Mouse (Mus musculus): ENCODE data around the gene Slc40a1. TPM values are rescaled to one million over a fixed set of nuclear protein-coding genes. Genes with fewer than 3 reads are reported as not detected.
A peak's percentile ranks its signal among the peaks of the same experiment; 100 is the strongest.

The Slc40a1 gene
- polyA plus RNA-seq, 1 experiment from 2014 or later: 120 TPM

GRCm38 (mm10) chr1:45865316-45865715, 61.0 kb downstream of the Slc40a1 start:
- DNase-seq (ENCODE audit: low spot score) (no peak), ATAC-seq (replicated peaks; ENCODE audit: low FRiP score, low TSS enrichment, low read depth) (no peak)
- no peak overlapping the region for H3K4me3 ChIP-seq (ENCODE audit: low read depth, low read length)
- H3K36me3 ChIP-seq (ENCODE audit: control insufficient read depth, insufficient read depth, low read length): no peaks in the 10 kb centered on the region
- peaks cover 42% of the 10 kb centered on the region for H3K4me1 ChIP-seq (replicated peaks; ENCODE audit: control insufficient read depth, insufficient read depth, low read length)
- H3K27me3 ChIP-seq (replicated peaks; ENCODE audit: control insufficient read depth, insufficient read depth, low read length): no peaks in the 10 kb centered on the region
- no peak overlapping the region for H3K4me2 ChIP-seq (ENCODE audit: low read length)
- no peaks in the 10 kb centered on the region for H3K9me3 ChIP-seq (ENCODE audit: control insufficient read depth, low read length)
- WGBS: 9% methylated on average over 1 of the region's 1 CpGs
- H3K27ac ChIP-seq (ENCODE audit: low read depth): peak overlapping the region; percentile 65; the same call in 1 of the 2 replicates
- H3K9ac ChIP-seq (ENCODE audit: low read length): no peak overlapping the region

DNA sequence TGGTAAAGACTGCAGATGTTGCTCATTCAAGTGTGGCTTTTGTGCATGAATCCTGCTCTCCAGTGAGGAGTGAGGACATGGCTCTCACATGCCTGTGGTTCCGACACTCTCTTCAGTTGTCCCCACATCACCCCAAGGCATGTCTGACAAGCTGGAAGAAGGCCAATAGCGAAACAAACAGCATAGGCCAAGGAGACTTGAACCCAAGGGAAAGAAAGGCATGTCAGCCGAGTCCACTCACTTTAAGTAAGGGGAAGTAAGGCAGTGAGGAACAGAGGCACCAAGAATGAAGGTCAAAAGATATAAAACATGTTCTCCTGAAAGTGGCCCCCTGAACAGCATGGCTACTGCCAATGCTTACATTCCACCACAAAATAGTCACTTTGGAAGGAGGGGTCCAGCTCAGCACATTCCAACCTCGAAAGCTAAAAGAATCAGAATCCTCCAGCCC, 61.7 kb downstream of the Slc40a1 start:
- no peaks in the 10 kb centered on the region for H3K27me3 ChIP-seq (replicated peaks; ENCODE audit: control insufficient read depth, insufficient read depth, low read length)
- H3K36me3 ChIP-seq (ENCODE audit: control insufficient read depth, insufficient read depth, low read length): no peaks in the 10 kb centered on the region
- 35% methylated on average over 4 of the region's 4 CpGs for WGBS
- no peak for DNase-seq (ENCODE audit: low spot score)
- peak overlapping the region; percentile 60 for H3K27ac ChIP-seq (ENCODE audit: low read depth)
- no peak overlapping the region for H3K4me3 ChIP-seq (ENCODE audit: low read depth, low read length)
- no peaks in the 10 kb centered on the region for H3K9me3 ChIP-seq (ENCODE audit: control insufficient read depth, low read length)
- H3K4me2 ChIP-seq (ENCODE audit: low read length): no peak overlapping the region
- H3K4me1 ChIP-seq (replicated peaks; ENCODE audit: control insufficient read depth, insufficient read depth, low read length): peaks cover 50% of the 10 kb centered on the region
- H3K9ac ChIP-seq (ENCODE audit: low read length): no peak overlapping the region
- peak; percentile 44; the same call in 1 of the 2 replicates for ATAC-seq (replicated peaks; ENCODE audit: low FRiP score, low TSS enrichment, low read depth)

DNA sequence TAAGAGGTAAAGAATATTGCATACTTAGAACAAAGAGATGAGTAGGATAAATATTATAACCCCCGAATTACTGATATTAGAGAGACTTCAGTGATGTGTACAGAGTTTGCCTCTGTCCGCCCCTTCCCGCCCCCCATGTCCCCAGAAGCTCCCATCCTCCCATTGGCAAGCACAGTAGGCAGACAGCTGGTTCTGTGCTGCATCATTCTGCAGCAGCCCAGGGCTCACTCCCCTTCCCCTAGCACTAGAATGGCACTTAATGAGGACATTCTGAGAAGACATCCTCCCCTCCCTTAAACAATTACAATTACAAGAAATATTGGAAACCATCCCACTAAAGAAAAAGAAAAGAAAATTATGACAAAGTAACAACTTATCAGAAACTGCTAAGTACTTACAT, 62.7 kb downstream of the Slc40a1 start:
- no peak for DNase-seq (ENCODE audit: low spot score)
- Histone ChIP-seq H3K4me1 (replicated peaks; ENCODE audit: control insufficient read depth, insufficient read depth, low read length) (peaks cover 50% of the 10 kb centered on the region), H3K36me3 (ENCODE audit: control insufficient read depth, insufficient read depth, low read length) (no peaks in the 10 kb centered on the region), H3K27ac (ENCODE audit: low read depth) (no peak overlapping the region), H3K27me3 (replicated peaks; ENCODE audit: control insufficient read depth, insufficient read depth, low read length) (no peaks in the 10 kb centered on the region), H3K9ac (ENCODE audit: low read length) (no peak overlapping the region), H3K4me3 (ENCODE audit: low read depth, low read length) (no peak overlapping the region), H3K9me3 (ENCODE audit: control insufficient read depth, low read length) (no peaks in the 10 kb centered on the region), H3K4me2 (ENCODE audit: low read length) (no peak overlapping the region)
- WGBS: 91% methylated on average over 3 of the region's 3 CpGs
- ATAC-seq (replicated peaks; ENCODE audit: low FRiP score, low TSS enrichment, low read depth): no peak

- Histone ChIP-seq H3K4me2 (ENCODE audit: low read length) (no peak overlapping the region), H3K9me3 (ENCODE audit: control insufficient read depth, low read length) (no peaks in the 10 kb centered on the region), H3K27ac (ENCODE audit: low read depth) (0 out of 2 replicates have a peak overlapping the region, but pooled peaks have one; percentile 7), H3K36me3 (ENCODE audit: control insufficient read depth, insufficient read depth, low read length) (no peaks in the 10 kb centered on the region), H3K4me1 (replicated peaks; ENCODE audit: control insufficient read depth, insufficient read depth, low read length) (peaks cover 27% of the 10 kb centered on the region), H3K4me3 (ENCODE audit: low read depth, low read length) (no peak overlapping the region), H3K27me3 (replicated peaks; ENCODE audit: control insufficient read depth, insufficient read depth, low read length) (no peaks in the 10 kb centered on the region), H3K9ac (ENCODE audit: low read length) (no peak overlapping the region)
- no peak for ATAC-seq (replicated peaks; ENCODE audit: low FRiP score, low TSS enrichment, low read depth)
- DNase-seq (ENCODE audit: low spot score): no peak
Observed at GRCm38 (mm10) chr1:45861162-45861561, 65.2 kb downstream of the Slc40a1 start.

GRCm38 (mm10) chr1:45860349-45860748, 66.0 kb downstream of the Slc40a1 start:
- no peaks in the 10 kb centered on the region for H3K27me3 ChIP-seq (replicated peaks; ENCODE audit: control insufficient read depth, insufficient read depth, low read length)
- H3K4me3 ChIP-seq (ENCODE audit: low read depth, low read length): no peak overlapping the region
- WGBS: 25% methylated on average over 5 of the region's 5 CpGs
- H3K36me3 ChIP-seq (ENCODE audit: control insufficient read depth, insufficient read depth, low read length): no peaks in the 10 kb centered on the region
- ATAC-seq (replicated peaks; ENCODE audit: low FRiP score, low TSS enrichment, low read depth): no peak
- peaks cover 20% of the 10 kb centered on the region for H3K4me1 ChIP-seq (replicated peaks; ENCODE audit: control insufficient read depth, insufficient read depth, low read length)
- peak overlapping the region; percentile 4; the same call in 1 of the 2 replicates for H3K4me2 ChIP-seq (ENCODE audit: low read length)
- no peak overlapping the region for H3K9ac ChIP-seq (ENCODE audit: low read length)
- H3K9me3 ChIP-seq (ENCODE audit: control insufficient read depth, low read length): no peaks in the 10 kb centered on the region
- no peak for DNase-seq (ENCODE audit: low spot score)
- peak overlapping the region; percentile 57 for H3K27ac ChIP-seq (ENCODE audit: low read depth)

Other genes starting within 250 kb of the Slc40a1 start
- 80.2 and 89.0 TPM in 2 replicates for gene Wdr75, start 131.4 kb downstream of the Slc40a1 start, polyA plus RNA-seq (2014; fragmentation: Nextera tagmentation; extraction: Ambion mirVana)
- not detected in 2 replicates for gene Gm5269, start 36.2 kb downstream of the Slc40a1 start, polyA plus RNA-seq (2014; fragmentation: Nextera tagmentation; extraction: Ambion mirVana)
- 1.8 and 2.1 TPM in 2 replicates for gene Dnah7b, start 139.8 kb upstream of the Slc40a1 start, polyA plus RNA-seq (2014; fragmentation: Nextera tagmentation; extraction: Ambion mirVana)

Measured in intestine, embryonic 14.5 days (tissue).